Mouse (Mus musculus) forebrain, embryonic 13.5 days (tissue): ENCODE results near the gene Gtsf1. TPM values are rescaled to one million over a fixed set of nuclear protein-coding genes. Genes with fewer than 3 reads are reported as not detected.
"Not testable (repeated sequence)": the region's sequence is repeated elsewhere in the genome, so short reads cannot be mapped to it uniquely, and the experiment has no call there.

ENCODE experiments used
- ATAC-seq: fragments of 200-750 bp; cut with Nextera tagmentation; 2 replicates; pipeline ENCODE4 v1.8.0; 2017
- H3K27ac ChIP-seq: fragments of 300-500 bp; sonication (generic); 2 replicates; pipeline ENCODE4 v1.5.1; 2015; ENCODE audit warnings: inconsistent platforms, mild to moderate bottlenecking, moderate library complexity
- H3K27me3 ChIP-seq: fragments of 300-500 bp; sonication (generic); 2 replicates; pipeline ENCODE4 v1.6.1; 2015; ENCODE audit warnings: mild to moderate bottlenecking, inconsistent platforms
- H3K36me3 ChIP-seq: fragments of 300-500 bp; sonication (generic); 2 replicates; pipeline ENCODE4 v1.6.1; 2015; ENCODE audit warnings: mild to moderate bottlenecking, inconsistent platforms; ENCODE audit not compliant: poor library complexity, severe bottlenecking
- H3K4me1 ChIP-seq: fragments of 300-500 bp; sonication (generic); 2 replicates; pipeline ENCODE4 v1.6.1; 2015; ENCODE audit warnings: inconsistent platforms
- H3K4me2 ChIP-seq: fragments of 300-500 bp; sonication (generic); 2 replicates; pipeline ENCODE4 v1.6.1; 2015; ENCODE audit warnings: inconsistent platforms, mild to moderate bottlenecking, moderate library complexity
- H3K4me3 ChIP-seq: fragments of 300-500 bp; sonication (generic); 2 replicates; pipeline ENCODE4 v1.5.1; 2015; ENCODE audit warnings: mild to moderate bottlenecking, inconsistent platforms
- H3K9ac ChIP-seq: fragments of 300-500 bp; sonication (generic); 2 replicates; pipeline ENCODE4 v1.6.1; 2015; ENCODE audit warnings: mild to moderate bottlenecking, inconsistent platforms
- H3K9me3 ChIP-seq: fragments of 300-500 bp; sonication (generic); replicated peaks from 2 replicates; pipeline ENCODE4 v1.6.1; 2016; ENCODE audit warnings: inconsistent platforms
- WGBS: fragments of 180-500 bp; shearing (Covaris S2); methylation state at CpG from one replicate; pipeline ENCODE4 v1.1.7; 2015; 5-methylcytosine and 5-hydroxymethylcytosine counted together
- polyA plus RNA-seq: library from polyadenylated mRNA; unstranded; fragments of >200 nt; fragmentation: Nextera tagmentation; extraction: Ambion mirVana; gene quantifications from 2 replicates; pipeline ENCODE4 v1.2.1, GENCODE M21; 2015

The Gtsf1 gene
- not detected in 2 replicates for polyA plus RNA-seq

- H3K27me3 ChIP-seq = no peaks in the 10 kb centered on the region
- no peak within 1 kb of the TSS for H3K27ac ChIP-seq
- no peak within 1 kb of the TSS for H3K4me3 ChIP-seq
- no peak for ATAC-seq
- no peaks in the 10 kb centered on the region for H3K4me1 ChIP-seq
- no peak within 1 kb of the TSS for H3K9ac ChIP-seq
- WGBS = 95% methylated on average over 16 of the region's 16 CpGs
- H3K4me2 ChIP-seq = no peak within 1 kb of the TSS
- H3K9me3 ChIP-seq = no peaks in the 10 kb centered on the region
- H3K36me3 ChIP-seq = no peaks in the 10 kb centered on the region
These were observed at the start of gene Gtsf1 for GRCm38 (mm10) chr15:103430241-103430640. TSS of gene Gtsf1 (minus strand) at chr15:103430470.

- no peak for ATAC-seq
- H3K4me3 ChIP-seq = no peak overlapping the region
- no peak overlapping the region for H3K4me2 ChIP-seq
- H3K27ac ChIP-seq = no peak overlapping the region
- H3K9ac ChIP-seq = no peak overlapping the region
- H3K27me3 ChIP-seq = no peaks in the 10 kb centered on the region
- 0 out of 2 replicates have a peak, but pooled peaks cover 3% of the 10 kb centered on the region for H3K4me1 ChIP-seq
- H3K9me3 ChIP-seq = no peaks in the 10 kb centered on the region
- WGBS = 83% methylated on average over 1 of the region's 1 CpGs
- H3K36me3 ChIP-seq = no peaks in the 10 kb centered on the region
These were observed 48.9 kb upstream of the Gtsf1 start for GRCm38 (mm10) chr15:103479080-103479606.

- Histone ChIP-seq H3K27me3 (no peaks in the 10 kb centered on the region), H3K9me3 (no peaks in the 10 kb centered on the region), H3K4me3 (no peak overlapping the region), H3K4me2 (no peak overlapping the region), H3K9ac (no peak overlapping the region), H3K27ac (no peak overlapping the region), H3K36me3 (no peaks in the 10 kb centered on the region), H3K4me1 (no peaks in the 10 kb centered on the region)
- ATAC-seq = no peak
- WGBS = 91% methylated on average over 5 of the region's 5 CpGs
These were observed 43.5 kb upstream of the Gtsf1 start for GRCm38 (mm10) chr15:103473769-103474168.

GRCm38 (mm10) chr15:103473182-103473581, 42.9 kb upstream of the Gtsf1 start:
- Histone ChIP-seq H3K9ac (no peak overlapping the region), H3K36me3 (no peaks in the 10 kb centered on the region), H3K4me1 (no peaks in the 10 kb centered on the region), H3K27me3 (no peaks in the 10 kb centered on the region), H3K4me2 (no peak overlapping the region), H3K9me3 (no peaks in the 10 kb centered on the region), H3K27ac (no peak overlapping the region), H3K4me3 (no peak overlapping the region)
- ATAC-seq = no peak
- WGBS = 92% methylated on average over 7 of the region's 7 CpGs

GRCm38 (mm10) chr15:103472265-103472664, 42.0 kb upstream of the Gtsf1 start:
- ATAC-seq = no peak
- Histone ChIP-seq H3K9me3 (no peaks in the 10 kb centered on the region), H3K36me3 (no peaks in the 10 kb centered on the region), H3K27me3 (no peaks in the 10 kb centered on the region), H3K4me3 (no peak overlapping the region), H3K27ac (no peak overlapping the region), H3K4me1 (no peaks in the 10 kb centered on the region), H3K4me2 (no peak overlapping the region), H3K9ac (no peak overlapping the region)
- 59% methylated on average over 3 of the region's 3 CpGs for WGBS

GRCm38 (mm10) chr15:103471488-103472194, 41.4 kb upstream of the Gtsf1 start:
- no peaks in the 10 kb centered on the region for H3K27me3 ChIP-seq
- H3K9me3 ChIP-seq = no peaks in the 10 kb centered on the region
- H3K36me3 ChIP-seq = no peaks in the 10 kb centered on the region
- H3K9ac ChIP-seq = no peak overlapping the region
- no peak overlapping the region for H3K4me2 ChIP-seq
- H3K4me3 ChIP-seq = no peak overlapping the region
- 89% methylated on average over 7 of the region's 7 CpGs for WGBS
- H3K27ac ChIP-seq = no peak overlapping the region
- no peaks in the 10 kb centered on the region for H3K4me1 ChIP-seq
- ATAC-seq = no peak

GRCm38 (mm10) chr15:103462539-103463261, 32.4 kb upstream of the Gtsf1 start:
- Histone ChIP-seq H3K27me3 (no peaks in the 10 kb centered on the region), H3K27ac (no peak overlapping the region), H3K4me3 (no peak overlapping the region), H3K4me1 (no peaks in the 10 kb centered on the region), H3K9ac (no peak overlapping the region), H3K36me3 (no peaks in the 10 kb centered on the region), H3K9me3 (no peaks in the 10 kb centered on the region), H3K4me2 (no peak overlapping the region)
- 70% methylated on average over 7 of the region's 7 CpGs for whole genome bisulfite sequencing
- ATAC-seq = no peak

- Histone ChIP-seq H3K9ac (no peak overlapping the region), H3K27ac (no peak overlapping the region), H3K9me3 (no peaks in the 10 kb centered on the region), H3K4me1 (no peaks in the 10 kb centered on the region), H3K4me3 (no peak overlapping the region), H3K36me3 (no peaks in the 10 kb centered on the region), H3K27me3 (no peaks in the 10 kb centered on the region), H3K4me2 (no peak overlapping the region)
- ATAC-seq = no peak
- 86% methylated on average over 6 of the region's 6 CpGs for WGBS
These were observed 24.2 kb upstream of the Gtsf1 start for GRCm38 (mm10) chr15:103454449-103454848.

GRCm38 (mm10) chr15:103453551-103454218, 23.4 kb upstream of the Gtsf1 start, which contains the start of gene Nckap1l:
TSS of gene Nckap1l (plus strand) at chr15:103453794.
- Histone ChIP-seq H3K9me3 (no peaks in the 10 kb centered on the region), H3K4me3 (no peak within 1 kb of the TSS), H3K4me1 (no peaks in the 10 kb centered on the region), H3K9ac (no peak within 1 kb of the TSS), H3K27ac (no peak within 1 kb of the TSS), H3K4me2 (no peak within 1 kb of the TSS), H3K27me3 (no peaks in the 10 kb centered on the region), H3K36me3 (no peaks in the 10 kb centered on the region)
- WGBS = 92% methylated on average over 13 of the region's 13 CpGs
- no peak for ATAC-seq

- no peaks in the 10 kb centered on the region for H3K27me3 ChIP-seq
- 17% methylated on average over 3 of the region's 3 CpGs for WGBS
These were observed 18.1 kb upstream of the Gtsf1 start, which contains the start of gene Gtsf2 for GRCm38 (mm10) chr15:103448369-103448768. TSS of gene Gtsf2 (minus strand) at chr15:103448469.

GRCm38 (mm10) chr15:103445966-103446365, 15.7 kb upstream of the Gtsf1 start:
- not testable (repeated sequence) for H3K27me3 ChIP-seq, H3K4me2 ChIP-seq, H3K4me3 ChIP-seq, H3K27ac ChIP-seq, H3K36me3 ChIP-seq, H3K9me3 ChIP-seq, H3K4me1 ChIP-seq, ATAC-seq, H3K9ac ChIP-seq
- 88% methylated on average over 4 of the region's 4 CpGs for WGBS

More at GRCm38 (mm10) chr15:103448369-103448768, 18.1 kb upstream of the Gtsf1 start, which contains the start of gene Gtsf2:
- Histone ChIP-seq H3K9ac (no peak within 1 kb of the TSS), H3K9me3 (no peaks in the 10 kb centered on the region), H3K27ac (no peak within 1 kb of the TSS), H3K36me3 (no peaks in the 10 kb centered on the region), H3K4me1 (no peaks in the 10 kb centered on the region), H3K4me3 (no peak within 1 kb of the TSS), H3K4me2 (no peak within 1 kb of the TSS)
- ATAC-seq = no peak

GRCm38 (mm10) chr15:103427017-103427416, 3.3 kb downstream of the Gtsf1 start:
- H3K4me1 ChIP-seq = no peaks in the 10 kb centered on the region
- H3K4me2 ChIP-seq = no peak overlapping the region
- WGBS = 34% methylated on average over 2 of the region's 2 CpGs
- H3K27me3 ChIP-seq = no peaks in the 10 kb centered on the region
- no peak overlapping the region for H3K4me3 ChIP-seq
- no peak overlapping the region for H3K9ac ChIP-seq
- H3K9me3 ChIP-seq = no peaks in the 10 kb centered on the region
- H3K27ac ChIP-seq = no peak overlapping the region
- H3K36me3 ChIP-seq = no peaks in the 10 kb centered on the region
- no peak for ATAC-seq
